Mouse (Mus musculus) forebrain, postnatal 0 days (tissue): Measurements from ENCODE around the gene Vil1. TPM values are rescaled to one million over a fixed set of nuclear protein-coding genes. Genes with fewer than 3 reads are reported as not detected.

ENCODE experiments used
- ATAC-seq: fragments of 200-750 bp; cut with Nextera tagmentation; 2 replicates; pipeline ENCODE4 v1.8.0; 2017; ENCODE audit warnings: mild to moderate bottlenecking, moderate library complexity
- DNase-seq: peaks from one replicate; pipeline ENCODE4 v3.0.0-alpha.2; 2015
- H3K27ac ChIP-seq: fragments of 300-500 bp; sonication (generic); 2 replicates; pipeline ENCODE4 v1.5.1; 2014; ENCODE audit warnings: low read depth, mild to moderate bottlenecking, antibody characterized with exemption, low read length, moderate library complexity, mixed read lengths
- H3K27me3 ChIP-seq: fragments of 300-500 bp; sonication (generic); 2 replicates; pipeline ENCODE4 v1.6.1; 2014; ENCODE audit warnings: mild to moderate bottlenecking, low read length, mixed read lengths; ENCODE audit not compliant: insufficient read depth
- H3K36me3 ChIP-seq: fragments of 300-500 bp; sonication (generic); 2 replicates; pipeline ENCODE4 v1.6.1; 2014; ENCODE audit warnings: mild to moderate bottlenecking, moderate library complexity; ENCODE audit not compliant: insufficient read depth
- H3K4me1 ChIP-seq: fragments of 300-500 bp; sonication (generic); 2 replicates; pipeline ENCODE4 v1.6.1; 2014; ENCODE audit warnings: antibody characterized with exemption; ENCODE audit not compliant: insufficient read depth
- H3K4me2 ChIP-seq: fragments of 300-500 bp; sonication (generic); 2 replicates; pipeline ENCODE4 v1.6.1; 2014; ENCODE audit warnings: low read depth, mild to moderate bottlenecking, moderate library complexity
- H3K4me3 ChIP-seq: fragments of 300-500 bp; sonication (generic); 2 replicates; pipeline ENCODE4 v1.5.1; 2014; ENCODE audit warnings: low read depth, low read length, mixed read lengths
- H3K9ac ChIP-seq: fragments of 300-500 bp; sonication (generic); 2 replicates; pipeline ENCODE4 v1.6.1; 2014; ENCODE audit warnings: mild to moderate bottlenecking
- H3K9me3 ChIP-seq: fragments of 300-500 bp; sonication (generic); 2 replicates; pipeline ENCODE4 v1.6.1; 2016; ENCODE audit warnings: low read length
- CTCF ChIP-seq: sonication (generic); IDR thresholded peaks from 2 replicates; pipeline ENCODE4 v1.5.1; 2016; ENCODE audit warnings: antibody characterized with exemption, control low read depth, low read depth
- WGBS: fragments of 180-500 bp; shearing (Covaris S2); extraction: QIAGEN DNeasy Blood & Tissue Kit; methylation state at CpG from one replicate; pipeline ENCODE4 v1.1.7; 2014; 5-methylcytosine and 5-hydroxymethylcytosine counted together
- polyA plus RNA-seq: library from polyadenylated mRNA; unstranded; fragments of >200 nt; fragmentation: Nextera tagmentation; extraction: Ambion mirVana; gene quantifications from 2 replicates; pipeline ENCODE4 v1.2.1, GENCODE M21; 2015
- total RNA-seq: library from RNA; depleted of rRNA; stranded (reverse); fragments of >200 nt; gene quantifications from 2 replicates; pipeline ENCODE4 v1.2.3, GENCODE M21; 2014

Vil1 gene
- total and polyA plus RNA-seq, 2 experiments from 2014 or later, result 0.27 to 0.71 TPM

DNA sequence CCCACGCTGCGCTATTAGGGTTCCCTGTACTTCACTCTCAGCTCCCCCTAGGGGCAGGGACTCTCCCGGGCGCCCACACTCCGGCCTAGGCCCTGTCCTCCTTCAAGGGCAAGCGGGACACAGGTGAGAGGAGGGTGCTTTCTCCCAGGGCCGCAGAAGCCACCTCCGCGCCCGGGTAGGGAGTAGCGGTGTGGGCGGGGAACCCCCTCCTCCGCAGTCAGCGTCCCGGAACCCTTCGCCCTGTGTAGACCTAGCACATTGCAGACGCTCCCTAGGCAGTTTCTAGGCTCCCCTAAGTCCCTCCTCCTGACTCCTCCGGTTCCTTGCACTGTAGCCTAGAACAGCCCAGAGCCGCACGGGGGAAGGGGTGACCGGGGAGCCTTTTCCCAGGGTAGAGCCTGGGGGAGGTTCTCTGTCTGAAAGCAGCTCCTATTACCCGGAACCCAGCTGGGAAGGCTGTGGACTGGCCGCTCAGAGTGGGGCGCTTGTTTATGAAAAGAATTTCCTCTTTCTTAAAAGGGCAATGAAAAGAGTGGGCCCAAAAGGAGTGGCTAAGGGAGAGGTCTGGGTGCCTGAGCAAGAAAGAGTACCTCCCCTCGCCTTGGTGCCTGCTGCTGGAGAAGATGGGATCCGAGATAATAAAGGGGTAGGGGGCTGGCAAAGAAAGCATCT, 22.3 kb upstream of the Vil1 start:
- DNase-seq (peak; percentile 96), ATAC-seq (peak; percentile 94)
- Histone ChIP-seq H3K9me3 (no peaks in the 10 kb centered on the region), H3K27ac (peak overlapping the region; percentile 91), H3K36me3 (no peaks in the 10 kb centered on the region), H3K4me1 (no peaks in the 10 kb centered on the region), H3K9ac (peak overlapping the region; percentile 69), H3K27me3 (0 out of 2 replicates have a peak, but pooled peaks cover 6% of the 10 kb centered on the region), H3K4me2 (peak overlapping the region; percentile 74), H3K4me3 (peak overlapping the region; percentile 74)
- peak; percentile 73 for TF ChIP-seq CTCF
- WGBS, result under 1% methylated on average over 26 of the region's 26 CpGs

DNA sequence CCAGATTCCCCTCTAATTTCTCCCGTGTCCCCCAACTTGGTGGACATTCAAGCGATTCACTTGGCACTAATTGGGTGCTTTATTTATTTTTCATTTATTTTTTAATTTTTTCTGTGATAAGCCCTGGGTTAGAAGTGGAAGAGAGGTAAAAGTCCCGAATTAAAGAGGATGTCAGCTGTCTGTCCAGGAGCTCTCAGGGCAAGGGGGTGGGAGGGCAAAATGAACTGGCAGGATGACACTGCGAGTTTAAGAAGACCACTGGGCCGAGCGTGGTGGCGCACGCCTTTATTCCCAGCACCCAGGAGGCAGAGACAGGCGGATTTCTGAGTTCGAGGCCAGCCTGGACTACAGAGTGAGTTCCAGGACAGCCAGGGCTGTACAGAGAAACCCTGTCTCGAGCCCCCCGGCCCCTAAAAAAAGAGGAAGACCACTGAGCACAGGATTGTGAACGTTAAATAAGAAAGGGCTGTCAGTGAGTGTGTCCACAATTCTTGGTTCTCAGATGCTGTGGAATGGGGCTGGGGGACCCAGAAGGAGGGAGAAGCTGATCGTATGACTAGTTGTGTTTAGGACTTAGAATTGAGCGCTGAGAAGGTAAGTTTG, 21.7 kb upstream of the Vil1 start:
- Histone ChIP-seq H3K9ac (no peak overlapping the region), H3K27ac (peak overlapping the region; percentile 91; the same call in 1 of the 2 replicates)

DNA sequence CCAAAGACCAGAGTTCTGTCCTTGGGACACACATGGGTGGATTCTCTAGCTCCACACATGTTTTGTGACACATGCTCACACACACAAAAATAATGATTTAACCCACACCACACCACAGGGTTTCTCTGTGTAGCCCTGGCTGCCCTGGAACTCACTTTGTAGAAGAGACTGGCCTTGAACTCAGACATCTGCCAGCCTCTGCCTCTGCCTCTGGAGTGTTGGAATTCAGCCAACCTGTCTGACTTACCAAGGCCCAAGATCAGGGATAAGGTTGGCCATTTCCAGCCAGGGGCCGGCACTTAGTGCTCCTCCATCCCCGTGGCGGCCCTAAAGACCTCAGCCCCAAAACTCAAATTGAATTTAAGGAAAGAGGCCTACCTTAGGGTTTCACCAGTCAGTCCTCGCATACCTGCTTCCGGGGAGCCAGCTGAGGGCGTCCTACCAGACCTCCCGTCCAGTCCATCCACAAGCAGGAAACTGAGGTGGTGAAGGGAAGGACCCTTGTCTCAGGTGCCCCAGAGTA, 20.7 kb upstream of the Vil1 start:
- Histone ChIP-seq H3K9ac (no peak overlapping the region), H3K4me1 (0 out of 2 replicates have a peak, but pooled peaks cover 5% of the 10 kb centered on the region), H3K36me3 (no peaks in the 10 kb centered on the region), H3K27ac (no peak overlapping the region), H3K27me3 (0 out of 2 replicates have a peak, but pooled peaks cover 6% of the 10 kb centered on the region), H3K9me3 (no peaks in the 10 kb centered on the region), H3K4me2 (no peak overlapping the region), H3K4me3 (no peak overlapping the region)
- TF ChIP-seq CTCF, result no peak
- DNase-seq (no peak), ATAC-seq (no peak)
- 85% methylated on average over 7 of the region's 7 CpGs for WGBS

More for the DNA sequence above, 21.7 kb upstream of the Vil1 start:
- Histone ChIP-seq H3K4me2 (peak overlapping the region; percentile 74), H3K4me3 (peak overlapping the region; percentile 74), H3K4me1 (0 out of 2 replicates have a peak, but pooled peaks cover 5% of the 10 kb centered on the region), H3K9me3 (no peaks in the 10 kb centered on the region), H3K36me3 (no peaks in the 10 kb centered on the region), H3K27me3 (0 out of 2 replicates have a peak, but pooled peaks cover 6% of the 10 kb centered on the region)
- TF ChIP-seq CTCF, result no peak
- no peak for ATAC-seq
- no peak for DNase-seq
- 49% methylated on average over 15 of the region's 15 CpGs for WGBS

DNA sequence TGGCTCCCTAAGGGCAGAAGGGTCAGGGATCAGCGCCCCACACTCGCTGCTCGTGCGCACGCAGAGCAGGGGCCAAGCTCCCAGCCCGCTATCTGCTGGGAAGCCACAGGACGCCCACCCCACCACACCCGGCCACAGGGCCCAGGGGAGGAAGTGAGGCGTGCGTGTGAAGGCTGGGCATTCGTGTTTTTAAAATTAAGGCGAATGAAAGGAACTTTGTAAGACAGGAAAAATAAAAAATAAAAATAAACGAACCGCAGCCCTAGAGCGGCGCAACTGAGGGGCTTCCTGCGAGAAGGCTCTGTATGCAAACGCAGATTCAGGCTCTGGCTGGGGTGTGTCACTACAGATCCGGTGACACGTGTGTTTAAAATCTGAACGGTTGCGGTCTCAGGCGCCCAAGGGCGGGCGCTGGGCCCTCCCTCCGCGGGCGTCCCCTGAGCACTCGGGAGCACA, 19.3 kb upstream of the Vil1 start:
- Histone ChIP-seq H3K9ac (no peak overlapping the region), H3K27ac (no peak overlapping the region), H3K27me3 (0 out of 2 replicates have a peak, but pooled peaks cover 6% of the 10 kb centered on the region), H3K9me3 (no peaks in the 10 kb centered on the region), H3K4me1 (0 out of 2 replicates have a peak, but pooled peaks cover 5% of the 10 kb centered on the region), H3K36me3 (no peaks in the 10 kb centered on the region), H3K4me3 (no peak overlapping the region), H3K4me2 (peak overlapping the region; percentile 88)
- 9% methylated on average over 29 of the region's 29 CpGs for WGBS
- TF ChIP-seq CTCF, result no peak
- peak; percentile 11 for DNase-seq
- no peak for ATAC-seq

DNA sequence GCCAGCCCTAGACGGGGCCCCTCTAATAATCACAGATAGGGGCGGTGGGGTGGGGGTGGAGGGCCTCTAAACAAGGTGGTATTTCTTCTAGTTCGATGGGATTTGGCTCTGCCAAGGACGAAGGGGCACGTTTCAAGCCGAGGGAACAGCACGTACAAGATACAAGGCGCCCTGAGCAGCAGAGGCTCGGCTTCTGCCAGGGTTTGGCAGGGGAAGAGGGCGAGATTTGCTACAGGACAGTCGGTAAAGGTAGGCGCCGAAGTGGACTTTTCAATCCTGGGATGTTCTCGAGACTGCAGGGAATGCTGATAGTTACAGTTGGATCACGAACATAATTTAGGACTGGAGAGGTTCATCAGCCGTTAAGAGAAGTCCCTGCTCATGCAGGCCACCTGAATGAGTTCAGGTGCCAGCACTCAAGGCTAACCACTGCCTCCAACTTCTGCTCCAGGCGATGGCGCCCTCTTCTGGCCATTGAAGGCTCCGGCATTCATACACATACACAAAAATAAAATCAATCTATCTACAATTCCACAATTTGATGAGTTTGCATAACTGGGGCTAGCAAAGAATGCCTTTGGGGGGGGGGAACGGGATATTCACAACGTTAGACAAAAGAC, 18.8 kb upstream of the Vil1 start:
- Histone ChIP-seq H3K27ac (no peak overlapping the region), H3K27me3 (0 out of 2 replicates have a peak, but pooled peaks cover 6% of the 10 kb centered on the region), H3K9me3 (no peaks in the 10 kb centered on the region), H3K9ac (no peak overlapping the region), H3K4me2 (peak overlapping the region; percentile 88), H3K4me3 (no peak overlapping the region), H3K36me3 (no peaks in the 10 kb centered on the region), H3K4me1 (0 out of 2 replicates have a peak, but pooled peaks cover 5% of the 10 kb centered on the region)
- peak; percentile 65 for TF ChIP-seq CTCF
- no peak for ATAC-seq
- peak; percentile 50 for DNase-seq
- WGBS, result 6% methylated on average over 21 of the region's 21 CpGs

DNA sequence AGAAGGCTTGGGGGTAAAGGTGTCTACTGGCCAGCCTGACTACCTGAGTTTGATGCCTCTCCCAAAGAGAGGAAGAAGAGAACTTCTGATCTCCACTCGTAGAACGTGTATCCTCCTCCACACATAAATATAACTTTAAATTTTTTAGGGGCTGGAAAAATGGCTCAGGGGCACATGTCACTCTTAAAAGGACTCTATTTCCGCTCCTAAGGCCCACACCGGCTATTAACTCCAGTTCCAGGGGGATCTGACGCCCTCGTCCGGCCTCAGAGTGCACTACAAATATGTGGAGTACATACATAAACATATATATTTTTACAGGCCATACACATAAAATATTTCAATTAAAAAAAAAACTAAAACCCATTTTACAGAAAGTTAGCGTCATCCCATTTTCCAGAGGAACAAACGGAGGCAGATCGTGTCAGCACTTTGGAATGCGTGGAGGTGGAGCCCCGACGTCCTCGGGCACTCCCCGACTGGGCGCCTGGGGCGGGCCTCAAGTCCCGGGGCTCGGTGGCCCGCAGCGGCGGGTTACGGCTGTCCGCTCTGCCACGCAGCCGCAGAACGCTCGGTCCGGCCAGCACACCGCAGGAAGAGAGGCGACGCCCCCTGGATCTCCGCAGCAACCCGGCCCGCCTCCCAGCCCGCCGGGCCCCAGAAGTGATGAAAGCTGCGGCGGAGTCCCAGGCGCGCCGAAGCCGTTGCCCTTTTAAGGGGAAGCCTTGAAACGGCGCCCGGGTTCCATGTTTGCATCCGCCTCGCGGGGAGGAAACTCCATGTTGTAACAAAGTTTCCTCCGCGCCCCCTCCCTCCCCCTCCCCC, 18.0 kb upstream of the Vil1 start, which contains the start of gene Ctdsp1:
Gene Ctdsp1 (plus strand): TSS at position 586 of the 825 bp plus-strand sequence.
- peak; percentile 80 for ATAC-seq
- Histone ChIP-seq H3K4me1 (0 out of 2 replicates have a peak, but pooled peaks cover 5% of the 10 kb centered on the region), H3K9ac (peak within 1 kb of the TSS; percentile 64), H3K27me3 (0 out of 2 replicates have a peak, but pooled peaks cover 6% of the 10 kb centered on the region), H3K27ac (peak within 1 kb of the TSS; percentile 83), H3K36me3 (no peaks in the 10 kb centered on the region), H3K4me2 (peak within 1 kb of the TSS; percentile 88), H3K9me3 (no peaks in the 10 kb centered on the region), H3K4me3 (peak within 1 kb of the TSS; percentile 89)
- DNase-seq, result peak; percentile 97
- peak; percentile 19; the same call in 1 of the 2 replicates for TF ChIP-seq CTCF
- WGBS, result 2% methylated on average over 51 of the region's 51 CpGs
